8 mouse cellular contexts compared by ENCODE assay signal in genomic region chr2:152820369-152820768, GRCm38 (mm10). TPM values are rescaled to one million over a fixed set of nuclear protein-coding genes. Genes with fewer than 3 reads are reported as not detected.
DNase-seq lines count a peak whose midpoint lies in the region; ATAC-seq lines count a peak whose summit lies in the region.

No protein-coding gene starts in this region.

- H3K4me3 ChIP-seq in brown adipose tissue, adult 24 weeks (ENCODE audit: insufficient read depth, low read depth, low read length) = no peak overlapping the region

- ATAC-seq in megakaryocyte-erythroid progenitor cell, adult 5-6 weeks (replicated peaks; ENCODE audit: low FRiP score, low TSS enrichment, poor library complexity, severe bottlenecking) = no peak

- peak; percentile 57 for DNase-seq in ovary, adult 18-20 months (ENCODE audit: low spot score)
- no peak for DNase-seq in ovary, postnatal 14 days (ENCODE audit: low spot score)
- DNase-seq in heart, adult 9 months (ENCODE audit: low spot score in 2 of 2) = peak; percentile 87 to 95
- peak; percentile 74 to 83 for DNase-seq in kidney, adult 8-10 months
- peak; percentile 90 to 94 for DNase-seq in lung, adult 18-20 months
- peak; percentile 84 for DNase-seq in retina, postnatal 1 day

- peaks cover 69% of the 10 kb centered on the region for H3K4me1 ChIP-seq in brown adipose tissue, adult 24 weeks (ENCODE audit: control insufficient read depth, insufficient read depth, insufficient read length, low read length)

- H3K27ac ChIP-seq in brown adipose tissue, adult 24 weeks (replicated peaks; ENCODE audit: low read depth, low read length) = peak overlapping the region; percentile 99

RNA-seq across cellular contexts. Expression of gene Bcl2l1, which starts 11.2 kb away (rescaled TPM):
- 22.5 and 23.5 TPM in 2 replicates for polyA plus RNA-seq in brown adipose tissue, adult 24 weeks (2012; ENCODE audit: insufficient read depth, insufficient read length, missing spikeins)
- 5.7 and 6.7 TPM in 2 replicates for total RNA-seq in megakaryocyte-erythroid progenitor cell, adult 5-6 weeks (2014; fragmentation: Nextera tagmentation)
- total RNA-seq in megakaryocyte-erythroid progenitor cell, adult 5-6 weeks (2017) = 3.7 and 11.8 TPM in 2 replicates

RNA-seq across cellular contexts. Expression of gene Tpx2, which starts 27.4 kb away (rescaled TPM):
- not detected in 2 replicates for polyA plus RNA-seq in brown adipose tissue, adult 24 weeks (2012; ENCODE audit: insufficient read depth, insufficient read length, missing spikeins)
- 51.9 and 52.3 TPM in 2 replicates for total RNA-seq in megakaryocyte-erythroid progenitor cell, adult 5-6 weeks (2014; fragmentation: Nextera tagmentation)
- 79.0 and 103 TPM in 2 replicates for total RNA-seq in megakaryocyte-erythroid progenitor cell, adult 5-6 weeks (2017)
